Comparison of ENCODE assay signal across 8 mouse cellular contexts in genomic region chrX:162760115-162760942, GRCm38 (mm10). TPM values are rescaled to one million over a fixed set of nuclear protein-coding genes. Genes with fewer than 3 reads are reported as not detected.
DNase-seq lines count a peak whose midpoint lies in the region; ATAC-seq lines count a peak whose summit lies in the region.

TSS of gene Rbbp7 (plus strand) at chrX:162760402.

- WGBS in hindbrain, embryonic 11.5 days: 16% methylated on average over 44 of the region's 100 CpGs

- peak within 1 kb of the TSS; percentile 58 for H3K4me3 ChIP-seq in hindbrain, embryonic 11.5 days (ENCODE audit: low read depth, low read length)

- H3K4me2 ChIP-seq in hindbrain, embryonic 11.5 days (replicated peaks; ENCODE audit: low read depth, low read length): peak within 1 kb of the TSS; percentile 39

- no peaks in the 10 kb centered on the region for H3K27me3 ChIP-seq in hindbrain, embryonic 11.5 days (ENCODE audit: control insufficient read depth, insufficient read depth, low read length)

- no peaks in the 10 kb centered on the region for H3K9me3 ChIP-seq in hindbrain, embryonic 11.5 days (ENCODE audit: control insufficient read depth, low read length)

- peak; percentile 93 for DNase-seq in MN1 (ENCODE audit: low spot score)
- DNase-seq in cerebellum, adult 9-10 months: peak; percentile 90
- peak; percentile 70 to 88 for DNase-seq in frontal cortex, adult 2 months (ENCODE audit: extremely low spot score in 1 of 2, low spot score in 1 of 2)
- peak; percentile 87 for DNase-seq in hindbrain, embryonic 11.5 days (ENCODE audit: low spot score)
- peak; percentile 84 to 93 for DNase-seq in layer of hippocampus, postnatal 14 days (ENCODE audit: low spot score in 2 of 2)
- peak; percentile 91 for DNase-seq in lung, postnatal 14 days
- DNase-seq in retina, adult 2 months (ENCODE audit: low read depth, low spot score): peak; percentile 78
- DNase-seq in thymus, postnatal 36 days: peak; percentile 90 to 94

- no peaks in the 10 kb centered on the region for H3K36me3 ChIP-seq in hindbrain, embryonic 11.5 days (ENCODE audit: control insufficient read depth, insufficient read depth, low read length)

- no peaks in the 10 kb centered on the region for H3K4me1 ChIP-seq in hindbrain, embryonic 11.5 days (replicated peaks; ENCODE audit: control insufficient read depth, insufficient read depth, low read length)

- peak; percentile 98 for ATAC-seq in hindbrain, embryonic 11.5 days (ENCODE audit: low FRiP score)

- peak within 1 kb of the TSS; percentile 73 for H3K9ac ChIP-seq in hindbrain, embryonic 11.5 days (ENCODE audit: low read depth, low read length)

- H3K27ac ChIP-seq in hindbrain, embryonic 11.5 days (ENCODE audit: low read depth, low read length): peak within 1 kb of the TSS; percentile 89

RNA-seq across cellular contexts. Expression of gene Rbbp7, which starts in this region (rescaled TPM):
- 126 and 129 TPM in 2 replicates for polyA plus RNA-seq in frontal cortex, adult 2 months (2012; rRNA removed)
- polyA plus RNA-seq in hindbrain, embryonic 11.5 days (2014; fragmentation: Nextera tagmentation; extraction: Ambion mirVana): 318 and 333 TPM in 2 replicates
- 100 to 1,000 TPM; 150 to 153 TPM for total RNA-seq in layer of hippocampus, postnatal 14 days (2021)

Comparison
In these comparisons a context has a peak if more than half of its experiments do, and no peak if none do; other contexts are left out.
1. Peak in every context shown above with its lines: DNase-seq, ATAC-seq, H3K4me3 ChIP-seq and H3K27ac ChIP-seq.